Mouse (Mus musculus) forebrain, embryonic 16.5 days (tissue): ENCODE data around the gene Cpsf4. TPM values are rescaled to one million over a fixed set of nuclear protein-coding genes. Genes with fewer than 3 reads are reported as not detected.

ENCODE experiments used
- ATAC-seq: fragments of 200-750 bp; cut with Nextera tagmentation; 2 replicates; pipeline ENCODE4 v1.8.0; 2017; ENCODE audit warnings: mild to moderate bottlenecking, moderate library complexity
- H3K27ac ChIP-seq: fragments of 300-500 bp; sonication (generic); 2 replicates; pipeline ENCODE4 v1.5.1; 2014; ENCODE audit warnings: low read length, control low read depth
- H3K27me3 ChIP-seq: fragments of 300-500 bp; sonication (generic); replicated peaks from 2 replicates; pipeline ENCODE4 v1.6.1; 2014; ENCODE audit warnings: low read length; ENCODE audit not compliant: control insufficient read depth, insufficient read depth
- H3K36me3 ChIP-seq: fragments of 300-500 bp; sonication (generic); 2 replicates; pipeline ENCODE4 v1.6.1; 2014; ENCODE audit not compliant: control insufficient read depth, insufficient read depth
- H3K4me1 ChIP-seq: fragments of 300-500 bp; sonication (generic); replicated peaks from 2 replicates; pipeline ENCODE4 v1.6.1; 2014; ENCODE audit warnings: low read length; ENCODE audit not compliant: control insufficient read depth, insufficient read depth
- H3K4me2 ChIP-seq: fragments of 300-500 bp; sonication (generic); 2 replicates; pipeline ENCODE4 v1.6.1; 2014; ENCODE audit warnings: mild to moderate bottlenecking, low read length, control low read depth
- H3K4me3 ChIP-seq: fragments of 300-500 bp; sonication (generic); replicated peaks from 2 replicates; pipeline ENCODE4 v1.5.1; 2014; ENCODE audit warnings: mild to moderate bottlenecking, low read length, control low read depth
- H3K9ac ChIP-seq: fragments of 300-500 bp; sonication (generic); replicated peaks from 2 replicates; pipeline ENCODE4 v1.6.1; 2014; ENCODE audit warnings: low read depth, low read length, control low read depth
- H3K9me3 ChIP-seq: fragments of 300-500 bp; sonication (generic); 2 replicates; pipeline ENCODE4 v1.6.1; 2016; ENCODE audit warnings: low read length; ENCODE audit not compliant: control insufficient read depth
- WGBS: fragments of 180-500 bp; shearing (Covaris S2); extraction: QIAGEN DNeasy Blood & Tissue Kit; methylation state at CpG from one replicate; pipeline ENCODE4 v1.1.7; 2014; 5-methylcytosine and 5-hydroxymethylcytosine counted together
- polyA plus RNA-seq: library from polyadenylated mRNA; unstranded; fragments of >200 nt; fragmentation: Nextera tagmentation; extraction: Ambion mirVana; gene quantifications from 2 replicates; pipeline ENCODE4 v1.2.1, GENCODE M21; 2015

Cpsf4 gene
- polyA plus RNA-seq, 1 experiment from 2014 or later, result 59.0 TPM

DNA sequence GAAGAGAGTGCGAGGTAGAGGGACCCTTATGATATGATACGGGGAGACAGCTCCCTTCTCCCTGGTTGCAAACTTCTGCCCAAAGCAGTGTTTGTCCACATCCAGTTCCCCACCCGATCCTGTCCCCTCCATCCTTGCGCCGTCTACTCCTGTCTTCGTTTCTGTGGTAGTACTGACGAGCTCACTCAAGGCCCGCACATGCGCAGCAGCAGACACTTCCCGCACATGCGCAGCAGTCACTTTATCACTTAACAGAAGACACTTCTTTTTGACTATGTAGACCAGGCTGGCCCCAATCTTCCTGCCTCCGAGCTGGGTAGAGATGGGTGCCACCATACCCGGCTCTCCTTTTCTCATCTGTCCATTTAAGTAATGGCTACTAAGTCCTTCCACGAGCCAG, 5.7 kb upstream of the Cpsf4 start:
- H3K36me3 ChIP-seq, result peaks cover 25% of the 10 kb centered on the region
- 95% methylated on average over 14 of the region's 14 CpGs for WGBS
- H3K4me2 ChIP-seq, result no peak overlapping the region
- H3K4me1 ChIP-seq, result peaks cover 8% of the 10 kb centered on the region
- ATAC-seq, result no peak
- H3K9ac ChIP-seq, result no peak overlapping the region
- no peak overlapping the region for H3K4me3 ChIP-seq
- no peaks in the 10 kb centered on the region for H3K27me3 ChIP-seq
- no peak overlapping the region for H3K27ac ChIP-seq
- H3K9me3 ChIP-seq, result no peaks in the 10 kb centered on the region

DNA sequence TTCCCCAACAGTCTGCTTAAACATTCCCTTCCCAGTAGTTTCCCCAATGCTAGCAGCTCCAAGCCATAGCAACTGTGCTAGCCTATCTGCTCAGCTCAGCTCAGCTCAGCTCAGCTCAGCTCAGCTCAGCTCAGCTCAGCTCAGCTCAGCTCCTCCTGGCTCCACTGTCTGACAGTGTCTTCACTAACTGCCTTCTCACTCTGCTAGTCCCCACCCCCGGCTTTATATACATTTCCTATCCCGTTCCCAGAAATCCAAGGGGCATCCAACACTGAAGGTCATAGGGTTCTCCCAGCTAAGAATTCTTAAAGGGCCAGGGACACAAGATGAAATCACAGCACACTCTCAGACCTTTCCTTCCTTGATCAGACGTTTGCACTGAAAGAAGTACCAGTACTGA, 2.3 kb upstream of the Cpsf4 start:
- Histone ChIP-seq H3K36me3 (peaks cover 10% of the 10 kb centered on the region), H3K9me3 (no peaks in the 10 kb centered on the region), H3K9ac (no peak overlapping the region), H3K4me2 (no peak overlapping the region), H3K27me3 (no peaks in the 10 kb centered on the region), H3K27ac (no peak overlapping the region), H3K4me1 (peaks cover 22% of the 10 kb centered on the region), H3K4me3 (no peak overlapping the region)
- ATAC-seq, result no peak
- 80% methylated on average over 3 of the region's 3 CpGs for WGBS

DNA sequence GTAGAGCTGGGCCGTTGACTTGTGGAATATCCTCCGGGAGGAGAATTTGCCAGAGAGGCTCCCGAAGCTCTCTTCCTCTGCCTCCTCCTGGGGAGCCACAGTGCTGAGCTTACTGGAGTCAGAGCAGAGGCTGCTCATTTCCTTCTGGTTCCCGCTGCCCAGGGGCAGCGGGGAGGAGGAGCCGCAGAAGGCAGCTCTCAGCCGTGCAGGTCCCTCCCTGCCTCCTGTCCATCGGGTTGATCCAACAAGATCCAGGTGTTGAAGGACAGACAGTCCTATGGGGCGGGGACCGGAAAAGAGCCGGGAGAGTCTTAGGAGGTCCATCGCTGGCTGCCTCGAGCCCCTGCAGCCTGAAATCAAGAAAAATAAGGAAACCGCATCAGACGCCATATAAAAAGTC, 1.8 kb upstream of the Cpsf4 start:
- WGBS, result 91% methylated on average over 15 of the region's 15 CpGs
- no peak overlapping the region for H3K4me3 ChIP-seq
- H3K4me1 ChIP-seq, result peaks cover 22% of the 10 kb centered on the region

DNA sequence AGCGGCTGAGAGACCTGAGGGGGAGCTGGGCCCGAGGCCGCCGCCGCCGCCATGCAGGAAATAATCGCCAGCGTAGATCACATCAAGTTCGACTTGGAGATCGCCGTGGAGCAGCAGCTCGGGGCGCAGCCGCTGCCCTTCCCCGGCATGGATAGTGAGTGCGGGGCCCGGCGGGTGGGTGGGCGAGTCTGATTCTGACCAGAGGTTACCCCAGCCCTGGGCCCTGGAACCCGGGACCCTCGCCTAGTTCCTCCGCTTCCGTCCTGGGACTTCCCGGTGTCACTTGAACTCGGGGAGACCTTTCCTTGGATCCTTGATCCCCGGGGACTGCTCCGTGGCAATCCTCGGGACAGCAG, 271 bp downstream of the Cpsf4 start:
- Histone ChIP-seq H3K27me3 (no peaks in the 10 kb centered on the region), H3K36me3 (peaks cover 8% of the 10 kb centered on the region), H3K9ac (peak overlapping the region; percentile 88), H3K4me2 (peak overlapping the region; percentile 97), H3K27ac (peak overlapping the region; percentile 49), H3K4me3 (peak overlapping the region; percentile 96), H3K4me1 (peaks cover 22% of the 10 kb centered on the region), H3K9me3 (no peaks in the 10 kb centered on the region)
- peak; percentile 62 for ATAC-seq
- WGBS, result under 1% methylated on average over 28 of the region's 28 CpGs

More for the DNA sequence above, 1.8 kb upstream of the Cpsf4 start:
- no peaks in the 10 kb centered on the region for H3K9me3 ChIP-seq
- H3K9ac ChIP-seq, result no peak overlapping the region
- no peak for ATAC-seq
- H3K27ac ChIP-seq, result no peak overlapping the region
- H3K36me3 ChIP-seq, result peaks cover 6% of the 10 kb centered on the region; the same call in 1 of the 2 replicates
- H3K27me3 ChIP-seq, result no peaks in the 10 kb centered on the region
- no peak overlapping the region for H3K4me2 ChIP-seq

DNA sequence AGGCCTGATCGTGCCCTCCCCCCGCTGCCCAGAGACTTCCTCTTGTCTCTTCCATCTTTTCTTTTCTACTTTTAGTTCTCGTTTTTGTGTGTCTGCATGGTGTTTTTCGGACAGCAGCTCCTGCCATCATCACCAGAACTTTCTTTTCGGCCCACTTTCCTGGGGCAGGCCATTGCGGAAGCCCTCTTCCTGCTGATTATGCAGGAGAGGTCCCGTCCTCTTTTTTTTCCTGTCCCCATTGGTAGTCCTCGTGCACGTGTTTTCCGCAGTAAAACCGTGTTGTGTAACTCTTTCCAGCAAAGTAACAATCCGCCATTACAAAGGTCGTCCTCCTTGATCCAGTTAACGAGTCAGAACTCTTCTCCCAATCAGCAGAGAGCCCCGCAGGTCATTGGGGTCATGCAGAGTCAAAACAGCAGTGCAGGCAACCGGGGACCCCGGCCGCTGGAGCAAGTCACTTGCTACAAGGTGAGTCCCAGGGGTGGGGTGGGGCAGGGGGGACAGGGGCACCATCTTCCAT, 11.5 kb downstream of the Cpsf4 start:
- H3K4me2 ChIP-seq, result no peak overlapping the region
- ATAC-seq, result no peak

DNA sequence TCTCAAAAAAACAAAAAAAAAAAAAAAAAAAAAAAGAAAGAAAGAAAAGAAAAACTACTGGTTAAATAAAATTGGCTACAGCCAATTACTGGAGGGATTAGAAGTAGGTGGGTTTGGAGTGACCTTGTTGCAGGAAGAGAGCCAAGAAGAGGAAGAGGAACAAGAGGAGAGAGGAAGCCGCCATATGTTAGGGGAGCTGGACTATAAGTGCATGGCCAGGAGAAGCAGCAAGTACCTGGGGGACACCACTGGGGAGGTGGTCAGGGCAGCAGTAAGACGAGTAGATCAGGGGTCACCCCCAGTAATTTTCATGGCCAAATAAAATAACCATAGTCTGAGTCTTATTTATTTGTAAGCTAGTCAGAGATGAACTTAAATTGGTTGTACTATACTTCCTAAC, 18.2 kb downstream of the Cpsf4 start:
- Histone ChIP-seq H3K4me3 (no peak overlapping the region), H3K36me3 (peaks cover 30% of the 10 kb centered on the region), H3K4me1 (peaks cover 12% of the 10 kb centered on the region), H3K27ac (no peak overlapping the region), H3K4me2 (no peak overlapping the region), H3K9ac (no peak overlapping the region), H3K27me3 (no peaks in the 10 kb centered on the region), H3K9me3 (no peaks in the 10 kb centered on the region)
- ATAC-seq, result no peak
- WGBS, result 94% methylated on average over 2 of the region's 2 CpGs

More for the DNA sequence above, 11.5 kb downstream of the Cpsf4 start:
- WGBS, result 86% methylated on average over 18 of the region's 18 CpGs
- H3K9ac ChIP-seq, result no peak overlapping the region
- H3K27ac ChIP-seq, result no peak overlapping the region
- no peaks in the 10 kb centered on the region for H3K9me3 ChIP-seq
- H3K27me3 ChIP-seq, result no peaks in the 10 kb centered on the region
- no peaks in the 10 kb centered on the region for H3K4me1 ChIP-seq
- peaks cover 42% of the 10 kb centered on the region for H3K36me3 ChIP-seq
- H3K4me3 ChIP-seq, result no peak overlapping the region

DNA sequence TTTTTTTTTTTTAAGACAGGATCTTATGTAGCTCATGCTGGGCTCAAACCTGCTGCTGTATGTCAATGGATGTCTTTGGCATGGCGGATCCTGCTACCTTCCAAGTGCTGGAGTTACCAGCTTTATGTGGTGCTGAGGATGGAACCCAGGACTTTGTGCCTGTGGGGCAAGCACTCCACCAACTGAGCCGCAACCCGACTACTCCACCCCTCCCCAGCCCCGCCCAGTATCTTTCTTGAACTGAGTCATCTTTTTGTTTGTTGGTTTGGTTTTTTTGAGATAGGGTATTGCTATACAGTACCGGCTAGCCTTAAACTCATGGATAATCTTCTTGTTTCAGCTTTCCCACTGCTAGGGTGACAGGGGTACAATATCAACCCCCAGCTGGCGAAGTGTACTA, 22.4 kb downstream of the Cpsf4 start:
- H3K4me2 ChIP-seq, result no peak overlapping the region
- peaks cover 22% of the 10 kb centered on the region for H3K4me1 ChIP-seq
- H3K27ac ChIP-seq, result no peak overlapping the region
- H3K9ac ChIP-seq, result no peak overlapping the region
- peaks cover 18% of the 10 kb centered on the region for H3K36me3 ChIP-seq
- no peaks in the 10 kb centered on the region for H3K9me3 ChIP-seq
- WGBS, result 96% methylated on average over 6 of the region's 6 CpGs
- no peak overlapping the region for H3K4me3 ChIP-seq
- no peaks in the 10 kb centered on the region for H3K27me3 ChIP-seq
- no peak for ATAC-seq

DNA sequence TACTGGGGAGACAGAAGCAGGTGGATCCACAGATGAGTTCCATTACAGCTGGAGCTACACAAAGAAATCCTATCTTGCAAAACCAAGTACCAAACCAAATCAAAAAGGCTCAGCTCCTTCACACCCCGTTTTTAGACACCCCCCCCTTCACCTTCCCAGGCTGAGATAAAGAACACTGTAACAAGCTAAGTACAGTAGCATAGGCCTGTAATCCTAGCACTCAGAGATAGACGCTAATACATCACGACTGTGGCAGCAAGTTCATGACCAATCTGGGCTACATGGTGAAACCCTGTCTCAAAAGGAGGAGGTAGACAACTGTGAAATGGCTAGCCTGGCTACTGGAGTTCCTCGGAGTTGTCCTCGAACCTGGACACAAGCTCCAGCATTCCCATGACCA, 23.4 kb downstream of the Cpsf4 start:
- H3K36me3 ChIP-seq, result peaks cover 27% of the 10 kb centered on the region
- ATAC-seq, result no peak
- no peaks in the 10 kb centered on the region for H3K27me3 ChIP-seq
- 57% methylated on average over 5 of the region's 5 CpGs for WGBS
- peaks cover 22% of the 10 kb centered on the region for H3K4me1 ChIP-seq
- H3K27ac ChIP-seq, result no peak overlapping the region
- peak overlapping the region; percentile 91 for H3K4me2 ChIP-seq
- H3K4me3 ChIP-seq, result peak overlapping the region; percentile 94
- H3K9ac ChIP-seq, result peak overlapping the region; percentile 95
- no peaks in the 10 kb centered on the region for H3K9me3 ChIP-seq

DNA sequence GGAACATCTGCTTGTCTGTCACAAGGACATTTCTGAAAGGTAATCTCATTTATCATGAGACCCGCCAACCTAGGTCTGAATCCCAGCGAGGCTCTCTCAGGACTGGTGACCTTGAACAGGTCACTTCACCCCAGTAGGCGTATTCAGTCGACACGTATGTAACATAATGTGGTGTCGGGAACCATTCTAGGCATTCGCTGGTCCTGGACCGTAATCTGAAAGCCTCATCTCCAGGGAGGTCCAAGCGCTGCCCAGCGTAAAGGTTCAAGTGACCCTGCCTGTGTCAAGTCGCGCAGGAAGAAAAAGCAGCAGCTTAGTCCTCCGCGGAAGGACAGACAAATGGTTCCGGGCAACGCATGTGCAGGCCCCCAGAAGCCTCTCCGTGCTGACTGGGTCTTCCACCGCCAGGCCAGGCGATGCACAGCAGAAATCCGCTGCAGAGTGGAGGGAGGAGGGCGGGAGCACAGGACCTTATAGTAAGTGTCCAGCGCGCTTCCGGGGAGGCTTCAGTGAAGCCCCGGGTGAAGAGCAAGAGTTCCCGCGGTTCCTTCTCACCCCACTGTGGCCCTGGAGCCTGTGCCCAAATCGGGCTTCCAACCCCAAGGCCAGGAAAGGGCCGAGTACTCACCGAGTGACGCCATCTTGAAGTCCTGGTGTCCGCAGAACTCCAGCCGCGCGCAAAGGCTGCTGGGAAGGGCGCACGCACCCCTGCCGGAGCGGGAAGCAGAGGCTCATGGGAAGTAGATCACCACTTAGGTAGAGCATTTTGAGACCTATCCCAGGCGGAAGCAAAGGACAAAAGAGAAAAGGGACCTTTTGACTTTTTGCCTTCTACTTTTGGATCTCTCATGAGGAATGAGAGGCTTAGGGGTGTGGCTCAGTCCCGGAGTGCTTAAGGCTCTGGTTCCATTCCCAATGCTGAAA, 24.1 kb downstream of the Cpsf4 start:
- under 1% methylated on average over 41 of the region's 41 CpGs for WGBS

More for the DNA sequence above, 24.1 kb downstream of the Cpsf4 start:
- H3K4me1 ChIP-seq, result peaks cover 22% of the 10 kb centered on the region
- H3K9me3 ChIP-seq, result no peaks in the 10 kb centered on the region
- H3K9ac ChIP-seq, result peak overlapping the region; percentile 95
- H3K4me2 ChIP-seq, result peak overlapping the region; percentile 91
- H3K4me3 ChIP-seq, result peak overlapping the region; percentile 94
- H3K36me3 ChIP-seq, result peaks cover 26% of the 10 kb centered on the region
- ATAC-seq, result peak; percentile 89
- H3K27me3 ChIP-seq, result no peaks in the 10 kb centered on the region
- peak overlapping the region; percentile 84 for H3K27ac ChIP-seq
